ENCODE assay signal across 8 mouse cellular contexts in the genomic region with DNA sequence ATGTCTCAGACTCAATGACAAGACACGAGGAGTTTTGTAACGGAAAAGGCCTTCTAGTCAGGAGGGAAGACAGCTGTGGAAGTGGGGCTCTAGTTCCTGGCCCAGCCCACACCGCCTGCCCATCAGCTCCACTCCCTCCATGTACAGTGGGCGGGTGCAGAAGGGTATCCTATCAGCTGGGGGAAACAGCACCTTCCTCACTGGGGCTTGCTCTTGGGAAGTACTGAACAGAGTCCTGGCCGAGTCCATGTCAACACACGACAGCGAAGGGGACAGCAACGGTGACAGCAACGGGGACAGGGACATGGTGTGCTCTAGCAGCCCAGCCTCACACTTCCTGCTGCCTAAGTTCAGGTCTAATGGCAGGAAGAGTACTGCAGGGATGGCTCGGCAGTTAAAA. TPM values are rescaled to one million over a fixed set of nuclear protein-coding genes. Genes with fewer than 3 reads are reported as not detected.
DNase-seq lines count a peak whose midpoint lies in the region; ATAC-seq lines count a peak whose summit lies in the region.
"Had no signal": no experiment of that assay in that cellular context is flagged by ENCODE, and none has a peak within 500 bp of the region (broad histone marks: within the 10 kb centered on the region; RNA-seq: fewer than 3 reads in every experiment).

No protein-coding gene starts in this region.

- 52% methylated on average over 10 of the region's 10 CpGs for WGBS in kidney, embryonic 16.5 days
- 63% methylated on average over 10 of the region's 10 CpGs for WGBS in kidney, embryonic 14.5 days
- WGBS in embryonic facial prominence, embryonic 12.5 days: 73% methylated on average over 10 of the region's 10 CpGs

- H3K9me3 ChIP-seq in kidney, embryonic 16.5 days (ENCODE audit: low read length): no peaks in the 10 kb centered on the region
- no peaks in the 10 kb centered on the region for H3K9me3 ChIP-seq in kidney, embryonic 14.5 days (ENCODE audit: control insufficient read depth, low read length)
- H3K9me3 ChIP-seq in embryonic facial prominence, embryonic 12.5 days: no peaks in the 10 kb centered on the region

- DNase-seq in heart, adult 11 months: peak; percentile 98
- DNase-seq in kidney, postnatal 25 days: peak; percentile 35 to 74
- no peak for DNase-seq in frontal cortex, postnatal 10 days (ENCODE audit: low spot score in 2 of 2)

- H3K36me3 ChIP-seq in kidney, embryonic 16.5 days (ENCODE audit: insufficient read depth, low read length): peaks cover 24% of the 10 kb centered on the region
- H3K36me3 ChIP-seq in kidney, embryonic 14.5 days (ENCODE audit: control insufficient read depth, insufficient read depth, low read length): peaks cover 39% of the 10 kb centered on the region
- H3K36me3 ChIP-seq in embryonic facial prominence, embryonic 12.5 days: peaks cover 38% of the 10 kb centered on the region

- H3K27me3 ChIP-seq in kidney, embryonic 16.5 days (ENCODE audit: insufficient read depth, low read length): no peaks in the 10 kb centered on the region
- H3K27me3 ChIP-seq in kidney, embryonic 14.5 days (ENCODE audit: control insufficient read depth, insufficient read depth, low read length): no peaks in the 10 kb centered on the region
- no peaks in the 10 kb centered on the region for H3K27me3 ChIP-seq in embryonic facial prominence, embryonic 12.5 days
- H3K27me3 ChIP-seq: Patski had no signal

- H3K4me2 ChIP-seq in kidney, embryonic 16.5 days (replicated peaks; ENCODE audit: low read depth, low read length): no peak overlapping the region
- H3K4me2 ChIP-seq in kidney, embryonic 14.5 days (replicated peaks; ENCODE audit: low read depth, low read length): no peak overlapping the region
- no peak overlapping the region for H3K4me2 ChIP-seq in embryonic facial prominence, embryonic 12.5 days (replicated peaks)

- H3K9ac ChIP-seq in kidney, embryonic 16.5 days (replicated peaks; ENCODE audit: low read length): no peak overlapping the region
- H3K9ac ChIP-seq in kidney, embryonic 14.5 days (ENCODE audit: low read depth, low read length): no peak overlapping the region
- no peak overlapping the region for H3K9ac ChIP-seq in embryonic facial prominence, embryonic 12.5 days

- H3K4me1 ChIP-seq in kidney, embryonic 16.5 days (ENCODE audit: insufficient read depth, low read length): peaks cover 49% of the 10 kb centered on the region
- peaks cover 50% of the 10 kb centered on the region for H3K4me1 ChIP-seq in kidney, embryonic 14.5 days (ENCODE audit: control insufficient read depth, insufficient read depth, low read length)
- peaks cover 48% of the 10 kb centered on the region for H3K4me1 ChIP-seq in embryonic facial prominence, embryonic 12.5 days

- no peak overlapping the region for H3K4me3 ChIP-seq in kidney, embryonic 16.5 days (ENCODE audit: low read length)
- H3K4me3 ChIP-seq in kidney, embryonic 14.5 days (ENCODE audit: low read length): no peak overlapping the region
- no peak overlapping the region for H3K4me3 ChIP-seq in embryonic facial prominence, embryonic 12.5 days

- ATAC-seq in kidney, embryonic 16.5 days (ENCODE audit: low FRiP score, low TSS enrichment): no peak
- ATAC-seq in kidney, embryonic 14.5 days (ENCODE audit: low FRiP score, low TSS enrichment): no peak
- no peak for ATAC-seq in embryonic facial prominence, embryonic 12.5 days (ENCODE audit: insufficient number of reproducible peaks, insufficient read depth, low FRiP score, low TSS enrichment)
- ATAC-seq in monocyte, adult 5-6 weeks (replicated peaks; ENCODE audit: insufficient number of reproducible peaks, low FRiP score, low TSS enrichment, poor library complexity, severe bottlenecking): no peak
- ATAC-seq: Patski had no signal

- peak overlapping the region; percentile 50 for H3K27ac ChIP-seq in kidney, embryonic 16.5 days (ENCODE audit: low read length)
- no peak overlapping the region for H3K27ac ChIP-seq in kidney, embryonic 14.5 days (ENCODE audit: low read depth, low read length)
- 0 out of 2 replicates have a peak overlapping the region, but pooled peaks have one; percentile 9 for H3K27ac ChIP-seq in embryonic facial prominence, embryonic 12.5 days

RNA-seq across cellular contexts. Expression of a gene that starts 5.0 kb away (rescaled TPM):
- 39.2 and 41.8 TPM in 2 replicates for polyA plus RNA-seq in kidney, embryonic 16.5 days (2015; fragmentation: Nextera tagmentation; extraction: Ambion mirVana)
- polyA plus RNA-seq in kidney, embryonic 14.5 days (2014; fragmentation: Nextera tagmentation; extraction: Ambion mirVana): 28.3 and 29.1 TPM in 2 replicates
- 38.1 and 39.0 TPM in 2 replicates for polyA plus RNA-seq in embryonic facial prominence, embryonic 12.5 days (2016; fragmentation: Nextera tagmentation; extraction: Ambion mirVana)
- total RNA-seq in monocyte, adult 5-6 weeks (2017): 2.9 to 5.3 TPM (median 3.1 TPM) in 3 replicates

RNA-seq across cellular contexts. Expression of a gene that starts 30.4 kb away (rescaled TPM):
- polyA plus RNA-seq in kidney, embryonic 16.5 days (2015; fragmentation: Nextera tagmentation; extraction: Ambion mirVana): 4.5 and 4.7 TPM in 2 replicates
- polyA plus RNA-seq in kidney, embryonic 14.5 days (2014; fragmentation: Nextera tagmentation; extraction: Ambion mirVana): 1.8 and 5.5 TPM in 2 replicates
- polyA plus RNA-seq in embryonic facial prominence, embryonic 12.5 days (2016; fragmentation: Nextera tagmentation; extraction: Ambion mirVana): 5.5 and 7.3 TPM in 2 replicates
- total RNA-seq in monocyte, adult 5-6 weeks (2017): 112 to 213 TPM (median 125 TPM) in 3 replicates

RNA-seq across cellular contexts. Expression of a gene that starts 41.3 kb away (rescaled TPM):
- 13.9 and 14.2 TPM in 2 replicates for polyA plus RNA-seq in kidney, embryonic 16.5 days (2015; fragmentation: Nextera tagmentation; extraction: Ambion mirVana)
- polyA plus RNA-seq in kidney, embryonic 14.5 days (2014; fragmentation: Nextera tagmentation; extraction: Ambion mirVana): 15.5 and 19.3 TPM in 2 replicates
- 15.7 and 16.6 TPM in 2 replicates for polyA plus RNA-seq in embryonic facial prominence, embryonic 12.5 days (2016; fragmentation: Nextera tagmentation; extraction: Ambion mirVana)
- total RNA-seq in monocyte, adult 5-6 weeks (2017): 9.8 to 16.9 TPM (median 13.1 TPM) in 3 replicates

Comparison
In these comparisons a context has a peak if more than half of its experiments do, and no peak if none do; other contexts are left out.
1. DNase-seq: peak in heart, adult 11 months (single experiment) and kidney, postnatal 25 days (2 of 2); none in frontal cortex, postnatal 10 days (0 of 2).